Comparison of ENCODE assay signal across 28 mouse cellular contexts in genomic region chr2:33666388-33666945, GRCm38 (mm10). TPM values are rescaled to one million over a fixed set of nuclear protein-coding genes. Genes with fewer than 3 reads are reported as not detected.
DNase-seq lines count a peak whose midpoint lies in the region; ATAC-seq and TF ChIP-seq lines count a peak whose summit lies in the region.
"Had no signal": no experiment of that assay in that cellular context is flagged by ENCODE, and none has a peak within 500 bp of the region (broad histone marks: within the 10 kb centered on the region; RNA-seq: fewer than 3 reads in every experiment).

No protein-coding gene starts in this region.

- peaks cover 34% of the 10 kb centered on the region for H3K4me1 ChIP-seq in forebrain, embryonic 10.5 days
- no peaks in the 10 kb centered on the region for H3K4me1 ChIP-seq in forebrain, postnatal 0 days (ENCODE audit: insufficient read depth)
- H3K4me1 ChIP-seq in midbrain, embryonic 10.5 days = peaks cover 31% of the 10 kb centered on the region
- peaks cover 7% of the 10 kb centered on the region; the same call in 1 of the 2 replicates for H3K4me1 ChIP-seq in midbrain, embryonic 14.5 days (ENCODE audit: control insufficient read depth, insufficient read depth, low read length)
- H3K4me1 ChIP-seq: liver, embryonic 13.5 days had no signal

- H3K36me3 ChIP-seq in forebrain, embryonic 10.5 days (replicated peaks) = no peaks in the 10 kb centered on the region
- H3K36me3 ChIP-seq in forebrain, postnatal 0 days (ENCODE audit: insufficient read depth) = no peaks in the 10 kb centered on the region
- no peaks in the 10 kb centered on the region for H3K36me3 ChIP-seq in midbrain, embryonic 10.5 days
- H3K36me3 ChIP-seq in midbrain, embryonic 14.5 days (ENCODE audit: control insufficient read depth, insufficient read depth, low read length) = no peaks in the 10 kb centered on the region
- H3K36me3 ChIP-seq: hindbrain, embryonic 12.5 days; liver, embryonic 13.5 days; lung, embryonic 15.5 days; neural tube, embryonic 13.5 days had no signal

- H3K4me2 ChIP-seq in forebrain, postnatal 0 days (ENCODE audit: low read depth) = no peak overlapping the region
- H3K4me2 ChIP-seq in midbrain, embryonic 14.5 days (ENCODE audit: low read length) = no peak overlapping the region
- H3K4me2 ChIP-seq: hindbrain, embryonic 12.5 days; liver, embryonic 13.5 days; lung, embryonic 15.5 days; neural tube, embryonic 13.5 days had no signal

- WGBS in forebrain, embryonic 10.5 days = 59% methylated on average over 11 of the region's 11 CpGs
- 51% methylated on average over 11 of the region's 11 CpGs for WGBS in forebrain, postnatal 0 days
- WGBS in midbrain, embryonic 10.5 days = 58% methylated on average over 11 of the region's 11 CpGs
- whole genome bisulfite sequencing in midbrain, embryonic 14.5 days = 49% methylated on average over 11 of the region's 11 CpGs

- no peaks in the 10 kb centered on the region for H3K9me3 ChIP-seq in forebrain, embryonic 10.5 days
- no peaks in the 10 kb centered on the region for H3K9me3 ChIP-seq in forebrain, postnatal 0 days (ENCODE audit: low read length)
- no peaks in the 10 kb centered on the region for H3K9me3 ChIP-seq in midbrain, embryonic 10.5 days (replicated peaks)
- no peaks in the 10 kb centered on the region for H3K9me3 ChIP-seq in midbrain, embryonic 14.5 days (ENCODE audit: control insufficient read depth, low read length)
- H3K9me3 ChIP-seq: hindbrain, embryonic 12.5 days; liver, embryonic 13.5 days; lung, embryonic 15.5 days; megakaryocyte, embryonic 14.5 days; neural tube, embryonic 13.5 days had no signal

- H3K27ac ChIP-seq in forebrain, embryonic 10.5 days = peak overlapping the region; percentile 6
- no peak overlapping the region for H3K27ac ChIP-seq in forebrain, postnatal 0 days (ENCODE audit: low read depth, low read length)
- H3K27ac ChIP-seq in midbrain, embryonic 10.5 days (replicated peaks) = peak overlapping the region; percentile 28; the same call in 1 of the 2 replicates
- H3K27ac ChIP-seq in midbrain, embryonic 14.5 days (replicated peaks; ENCODE audit: low read depth, low read length) = no peak overlapping the region
- H3K27ac ChIP-seq: gastrocnemius, adult 2 months; hindbrain, embryonic 12.5 days; kidney, postnatal 0 days; liver, embryonic 13.5 days; lung, embryonic 15.5 days; neural tube, embryonic 13.5 days had no signal

- peaks cover 58% of the 10 kb centered on the region for H3K27me3 ChIP-seq in forebrain, embryonic 10.5 days (ENCODE audit: poor library complexity, severe bottlenecking)
- H3K27me3 ChIP-seq in forebrain, postnatal 0 days (ENCODE audit: insufficient read depth, low read length) = no peaks in the 10 kb centered on the region
- H3K27me3 ChIP-seq in midbrain, embryonic 10.5 days (ENCODE audit: low read depth, poor library complexity, severe bottlenecking) = peaks cover 60% of the 10 kb centered on the region
- no peaks in the 10 kb centered on the region for H3K27me3 ChIP-seq in midbrain, embryonic 14.5 days (ENCODE audit: control insufficient read depth, insufficient read depth, low read length)
- H3K27me3 ChIP-seq: liver, embryonic 13.5 days had no signal

- H3K9ac ChIP-seq in forebrain, postnatal 0 days = no peak overlapping the region
- H3K9ac ChIP-seq in midbrain, embryonic 14.5 days (replicated peaks; ENCODE audit: low read length) = no peak overlapping the region
- H3K9ac ChIP-seq: hindbrain, embryonic 12.5 days; liver, embryonic 13.5 days; lung, embryonic 15.5 days; neural tube, embryonic 13.5 days had no signal

- no peak overlapping the region for H3K4me3 ChIP-seq in forebrain, embryonic 10.5 days
- no peak overlapping the region for H3K4me3 ChIP-seq in forebrain, postnatal 0 days (ENCODE audit: low read depth, low read length)
- no peak overlapping the region for H3K4me3 ChIP-seq in midbrain, embryonic 10.5 days
- H3K4me3 ChIP-seq in midbrain, embryonic 14.5 days (replicated peaks; ENCODE audit: low read depth, low read length) = no peak overlapping the region
- H3K4me3 ChIP-seq: gastrocnemius, adult 2 months; hindbrain, embryonic 12.5 days; liver, embryonic 13.5 days; lung, embryonic 15.5 days; megakaryocyte, embryonic 14.5 days; myocyte; neural tube, embryonic 13.5 days had no signal

- no peak for DNase-seq in forebrain, embryonic 10.5 days (ENCODE audit: extremely low spot score, low spot score)
- no peak for DNase-seq in forebrain, postnatal 0 days
- no peak for DNase-seq in midbrain, embryonic 10.5 days (ENCODE audit: low spot score)
- no peak for DNase-seq in midbrain, embryonic 14.5 days
- DNase-seq in ZHBTc4 (ENCODE audit: low read depth, low spot score) = peak; percentile 82
- no peak for DNase-seq in layer of hippocampus, postnatal 14 days (ENCODE audit: low spot score in 2 of 2)
- DNase-seq in layer of hippocampus, adult 9-10 months (ENCODE audit: low spot score) = no peak
- DNase-seq: adrenal gland, postnatal 10 days; cerebellum, adult 2 months; cerebellum, postnatal 25 days; gastrocnemius, adult 2 months; kidney, adult 18-20 months; liver, embryonic 13.5 days; lung, postnatal 36 days; right cerebral cortex, adult 18-20 months; right cerebral cortex, postnatal 4 days; thymus, postnatal 36 days had no signal

- ATAC-seq in forebrain, postnatal 0 days = no peak
- ATAC-seq in midbrain, embryonic 14.5 days (ENCODE audit: low FRiP score, low TSS enrichment) = no peak
- ATAC-seq: inflammation-experienced regulatory T-cells, adult 6 months; midbrain, embryonic 16.5 days had no signal

- no peak for TF ChIP-seq CTCF in forebrain, postnatal 0 days (IDR thresholded peaks at IDR 0.05; ENCODE audit: low read depth)

RNA-seq across cellular contexts. Expression of gene Lmx1b, which starts 26.2 kb away (rescaled TPM):
- 1.3 and 1.5 TPM in 2 replicates for polyA plus RNA-seq in forebrain, embryonic 10.5 days (2016; fragmentation: Nextera tagmentation; extraction: Ambion mirVana)
- total RNA-seq in forebrain, postnatal 0 days (2014; rRNA removed) = 0.54 and 2.0 TPM in 2 replicates
- polyA plus RNA-seq in forebrain, postnatal 0 days (2015; fragmentation: Nextera tagmentation; extraction: Ambion mirVana) = 0.05 and 0.24 TPM in 2 replicates
- 2.7 and 3.1 TPM in 2 replicates for polyA plus RNA-seq in midbrain, embryonic 10.5 days (2016; fragmentation: Nextera tagmentation; extraction: Ambion mirVana)
- polyA plus RNA-seq in midbrain, embryonic 14.5 days (2014; fragmentation: Nextera tagmentation; extraction: Ambion mirVana) = 1.7 and 2.3 TPM in 2 replicates
- under 1 TPM; 0.17 to 0.28 TPM for total RNA-seq in layer of hippocampus, postnatal 14 days (2021)
- total RNA-seq: MEL had no signal
- polyA plus RNA-seq: gonadal fat pad, adult 2 months; inflammation-experienced regulatory T-cells, adult 6 months; liver, embryonic 13.5 days; myocyte; stomach, embryonic 14.5 days had no signal

Comparison
In these comparisons a context has a peak if more than half of its experiments do, and no peak if none do; other contexts are left out.
1. H3K27ac ChIP-seq: peak in forebrain, embryonic 10.5 days (single experiment) and midbrain, embryonic 10.5 days (single experiment); none in forebrain, postnatal 0 days (single experiment) and midbrain, embryonic 14.5 days (single experiment).